Mouse (Mus musculus) activated CD4-positive, CD25-positive, alpha-beta regulatory T cell, adult 9 weeks (primary cell): ENCODE results near the gene Ttc13. TPM values are rescaled to one million over a fixed set of nuclear protein-coding genes. Genes with fewer than 3 reads are reported as not detected.

ENCODE experiments used
- polyA plus RNA-seq: library from polyadenylated mRNA; unstranded; fragments of 100-300 nt; shearing (Covaris generic); gene quantifications from one replicate; pipeline ENCODE4 v1.2.1, GENCODE M21; 2017

Gene Ttc13
- 32.4 TPM for polyA plus RNA-seq

GRCm38 (mm10) chr8:124721862-124722515 is at the start of gene Ttc13, which contains the start of gene Arv1:
TSS of gene Ttc13 (minus strand) at chr8:124721983.
TSS of gene Arv1 (plus strand) at chr8:124722139.

GRCm38 (mm10) chr8:124751709-124752173 is 30.0 kb upstream of the Ttc13 start, which contains the start of gene Fam89a:
TSS of gene Fam89a (minus strand) at chr8:124751832.

GRCm38 (mm10) chr8:124663112-124663873 is 58.5 kb downstream of the Ttc13 start, which contains the start of gene 2310022B05Rik:
TSS of gene 2310022B05Rik (minus strand) at chr8:124663369.

Other genes with a start within 250 kb of the Ttc13 start
- gene Cog2, start 201.2 kb downstream of the Ttc13 start, polyA plus RNA-seq = 73.1 TPM
- gene Agt, start 152.3 kb downstream of the Ttc13 start, polyA plus RNA-seq = not detected
- gene Capn9, start 145.9 kb downstream of the Ttc13 start, polyA plus RNA-seq = not detected
- gene 2310022B05Rik, start 58.6 kb downstream of the Ttc13 start, polyA plus RNA-seq = 0.84 TPM
- 21.2 TPM for gene Arv1, start 156 bp upstream of the Ttc13 start, polyA plus RNA-seq
- gene Fam89a, start 29.8 kb upstream of the Ttc13 start, polyA plus RNA-seq = 1.8 TPM
- gene Trim67, start 71.1 kb upstream of the Ttc13 start, polyA plus RNA-seq = not detected
- 112 TPM for gene Gnpat, start 141.1 kb upstream of the Ttc13 start, polyA plus RNA-seq
- 34.8 TPM for gene 2810004N23Rik, start 141.1 kb upstream of the Ttc13 start, polyA plus RNA-seq
- gene Exoc8, start 175.7 kb upstream of the Ttc13 start, polyA plus RNA-seq = 2.3 TPM
- gene Sprtn, start 175.9 kb upstream of the Ttc13 start, polyA plus RNA-seq = 3.1 TPM
- 4.4 TPM for gene Egln1, start 227.3 kb upstream of the Ttc13 start, polyA plus RNA-seq